Mouse (Mus musculus) stomach, postnatal 0 days (tissue): ENCODE results near the gene Padi1. TPM values are rescaled to one million over a fixed set of nuclear protein-coding genes. Genes with fewer than 3 reads are reported as not detected.
A peak's percentile ranks its signal among the peaks of the same experiment; 100 is the strongest.

Source experiments
- ATAC-seq: fragments of 200-750 bp; cut with Nextera tagmentation; 2 replicates; pipeline ENCODE4 v1.8.0; 2017; ENCODE audit not compliant: low FRiP score, low TSS enrichment
- DNase-seq: peaks from one replicate; pipeline ENCODE4 v3.0.0-alpha.2; 2016; ENCODE audit warnings: low spot score
- H3K27ac ChIP-seq: fragments of 300-500 bp; sonication (generic); replicated peaks from 2 replicates; pipeline ENCODE4 v1.5.1; 2014; ENCODE audit warnings: mild to moderate bottlenecking, control low read depth
- H3K27me3 ChIP-seq: fragments of 300-500 bp; sonication (generic); 2 replicates; pipeline ENCODE4 v1.6.1; 2014; ENCODE audit warnings: low read length; ENCODE audit not compliant: control insufficient read depth, insufficient read depth
- H3K36me3 ChIP-seq: fragments of 300-500 bp; sonication (generic); 2 replicates; pipeline ENCODE4 v1.6.1; 2014; ENCODE audit warnings: low read length, mixed read lengths; ENCODE audit not compliant: control insufficient read depth, insufficient read depth
- H3K4me1 ChIP-seq: fragments of 300-500 bp; sonication (generic); replicated peaks from 2 replicates; pipeline ENCODE4 v1.6.1; 2014; ENCODE audit warnings: antibody characterized with exemption; ENCODE audit not compliant: control insufficient read depth, insufficient read depth
- H3K4me2 ChIP-seq: fragments of 300-500 bp; sonication (generic); replicated peaks from 2 replicates; pipeline ENCODE4 v1.6.1; 2014; ENCODE audit warnings: low read depth, mild to moderate bottlenecking, control low read depth, moderate library complexity
- H3K4me3 ChIP-seq: fragments of 300-500 bp; sonication (generic); 2 replicates; pipeline ENCODE4 v1.5.1; 2014; ENCODE audit warnings: low read depth, low read length, control low read depth
- H3K9ac ChIP-seq: fragments of 300-500 bp; sonication (generic); 2 replicates; pipeline ENCODE4 v1.6.1; 2014; ENCODE audit warnings: mild to moderate bottlenecking, low read length, control low read depth, mixed read lengths
- H3K9me3 ChIP-seq: fragments of 300-500 bp; sonication (generic); 2 replicates; pipeline ENCODE4 v1.6.1; 2016; ENCODE audit warnings: low read length; ENCODE audit not compliant: control insufficient read depth
- CTCF ChIP-seq: IDR thresholded peaks from 2 replicates; pipeline ENCODE4 v1.5.1; 2016; ENCODE audit warnings: antibody characterized with exemption, low read depth, mild to moderate bottlenecking, moderate library complexity
- EP300 ChIP-seq: optimal IDR thresholded peaks from 2 replicates; pipeline ENCODE3; 2016; ENCODE audit warnings: antibody characterized with exemption
- WGBS: fragments of 180-500 bp; shearing (Covaris S2); extraction: QIAGEN DNeasy Blood & Tissue Kit; methylation state at CpG from one replicate; pipeline ENCODE4 v1.1.7; 2014; 5-methylcytosine and 5-hydroxymethylcytosine counted together
- polyA plus RNA-seq: library from polyadenylated mRNA; unstranded; fragments of >200 nt; fragmentation: Nextera tagmentation; extraction: Ambion mirVana; gene quantifications from 2 replicates; pipeline ENCODE4 v1.2.1, GENCODE M21; 2015

The Padi1 gene
- polyA plus RNA-seq, 1 experiment from 2014 or later = 1.3 TPM

DNA sequence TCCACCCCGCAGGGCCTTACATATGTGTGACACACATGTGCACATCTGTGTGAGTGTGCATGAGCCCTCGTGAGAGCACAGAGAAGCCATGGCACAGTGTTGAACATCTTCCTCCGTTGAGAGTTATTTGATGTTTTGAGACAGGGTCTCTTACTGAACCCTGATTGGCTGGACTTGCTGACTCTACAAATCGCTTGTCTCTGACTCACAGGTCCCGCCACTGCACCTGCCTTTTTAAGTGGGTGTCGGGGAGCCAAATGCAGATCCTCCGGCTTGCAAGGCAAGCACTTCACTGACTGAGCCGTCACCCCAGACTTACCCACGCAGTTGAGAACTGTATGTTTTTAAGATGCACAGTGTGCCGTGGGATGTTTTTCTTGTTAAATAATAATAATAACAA is 69.7 kb downstream of the Padi1 start:
- 74% methylated on average over 10 of the region's 10 CpGs for WGBS
- Histone ChIP-seq H3K4me2 (no peak overlapping the region), H3K27ac (no peak overlapping the region), H3K36me3 (no peaks in the 10 kb centered on the region), H3K4me1 (no peaks in the 10 kb centered on the region), H3K27me3 (no peaks in the 10 kb centered on the region), H3K4me3 (no peak overlapping the region), H3K9ac (no peak overlapping the region), H3K9me3 (no peaks in the 10 kb centered on the region)
- TF ChIP-seq EP300 = no peak
- no peak for TF ChIP-seq CTCF
- DNase-seq (no peak), ATAC-seq (no peak)

DNA sequence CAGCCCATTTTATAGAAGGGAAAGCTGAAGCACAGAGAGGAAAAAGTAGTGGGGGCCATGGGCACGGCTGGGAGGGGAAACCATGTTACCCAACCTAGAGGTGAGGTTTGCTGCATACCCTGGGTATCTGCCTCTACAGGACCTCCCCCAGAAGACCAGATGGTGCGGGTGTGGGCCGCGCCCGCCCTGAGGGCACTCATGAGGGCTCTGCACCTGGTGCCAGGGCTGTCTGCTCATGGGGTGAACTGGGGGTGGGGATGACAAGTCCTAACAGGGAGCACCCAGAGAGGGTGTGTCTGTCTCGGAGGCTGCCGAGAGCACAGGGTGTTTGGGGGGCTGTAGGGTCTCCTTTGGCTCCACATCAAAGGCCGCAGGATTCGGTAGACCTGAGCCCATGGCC is 70.7 kb downstream of the Padi1 start:
- no peak overlapping the region for H3K4me2 ChIP-seq
- 67% methylated on average over 9 of the region's 9 CpGs for WGBS
- ATAC-seq (no peak; the same call in 1 of the 2 replicates), DNase-seq (no peak)
- no peaks in the 10 kb centered on the region for H3K9me3 ChIP-seq
- no peaks in the 10 kb centered on the region for H3K36me3 ChIP-seq
- H3K4me3 ChIP-seq = no peak overlapping the region
- TF ChIP-seq CTCF = no peak
- TF ChIP-seq EP300 = no peak
- H3K4me1 ChIP-seq = no peaks in the 10 kb centered on the region
- no peak overlapping the region for H3K27ac ChIP-seq
- H3K9ac ChIP-seq = no peak overlapping the region
- H3K27me3 ChIP-seq = no peaks in the 10 kb centered on the region

DNA sequence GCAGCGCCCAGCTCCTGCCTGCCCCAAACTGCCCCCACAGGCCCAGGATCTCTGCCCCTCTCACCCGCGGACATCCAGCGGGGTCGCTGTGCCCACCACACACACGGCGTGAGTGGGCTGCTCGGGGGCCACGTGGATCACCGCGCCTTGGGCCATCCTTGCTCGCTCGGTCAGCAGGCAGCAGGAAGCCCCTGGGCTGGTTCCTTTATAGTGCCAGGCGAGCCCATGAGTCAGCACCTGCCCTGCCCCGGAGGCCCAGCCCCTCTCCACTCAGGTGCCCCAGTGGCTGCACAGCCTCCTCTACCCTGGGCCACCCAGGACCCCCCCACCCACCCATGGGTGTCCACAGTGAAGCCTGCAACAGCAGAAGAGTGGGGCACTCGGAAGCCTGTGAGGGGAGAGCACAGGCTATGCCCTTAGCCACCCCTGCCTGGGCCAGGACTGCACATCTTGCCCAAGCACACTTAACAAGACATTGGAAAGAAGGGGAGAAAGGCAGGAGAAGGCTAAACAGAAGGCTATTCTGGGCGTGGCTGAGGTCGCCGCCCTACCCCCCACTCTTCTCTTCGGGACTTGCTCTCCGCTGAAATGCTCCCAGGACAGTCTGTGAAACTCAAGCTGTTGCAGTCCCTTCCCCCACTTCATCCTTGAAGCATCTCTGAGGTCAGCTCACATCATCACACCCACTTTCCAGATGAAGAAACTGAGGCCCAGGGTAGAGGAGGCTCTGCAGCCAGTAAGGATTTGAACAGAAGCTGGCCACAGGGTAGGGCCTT is 71.4 kb downstream of the Padi1 start, which contains the start of gene Padi4:
TSS of gene Padi4 (minus strand) at position 212 of the 776 bp plus-strand sequence.
- Histone ChIP-seq H3K4me3 (no peak within 1 kb of the TSS), H3K9me3 (no peaks in the 10 kb centered on the region), H3K4me2 (no peak within 1 kb of the TSS), H3K27ac (no peak within 1 kb of the TSS), H3K36me3 (no peaks in the 10 kb centered on the region), H3K4me1 (no peaks in the 10 kb centered on the region), H3K27me3 (no peaks in the 10 kb centered on the region), H3K9ac (no peak within 1 kb of the TSS)
- ATAC-seq (peak; percentile 25; the same call in 1 of the 2 replicates), DNase-seq (no peak)
- WGBS = 70% methylated on average over 21 of the region's 21 CpGs
- no peak for TF ChIP-seq CTCF
- no peak for TF ChIP-seq EP300

DNA sequence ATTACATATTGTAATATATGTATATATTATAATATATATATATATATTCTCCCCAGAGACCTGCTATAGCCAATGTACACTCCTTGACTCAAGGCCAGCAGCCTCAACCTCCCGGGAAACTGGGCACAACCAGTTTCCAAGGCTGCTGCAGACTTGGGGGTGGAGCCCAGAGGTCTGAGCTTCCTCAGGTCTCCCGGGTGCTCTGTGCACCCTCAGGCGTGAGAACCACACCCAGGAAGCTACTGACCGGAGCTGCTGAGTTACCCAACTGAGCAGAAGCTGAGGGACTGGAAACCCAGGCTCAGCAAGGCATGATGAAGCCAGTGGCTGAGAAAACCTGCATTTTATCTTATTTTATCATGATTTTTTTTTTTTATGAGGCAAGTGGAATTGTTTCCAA is 74.5 kb downstream of the Padi1 start:
- DNase-seq = peak; percentile 43
- H3K4me1 ChIP-seq = no peaks in the 10 kb centered on the region
- no peak overlapping the region for H3K27ac ChIP-seq
- H3K36me3 ChIP-seq = no peaks in the 10 kb centered on the region
- H3K4me3 ChIP-seq = no peak overlapping the region
- no peak overlapping the region for H3K4me2 ChIP-seq
- ATAC-seq = peak; percentile 54; the same call in 1 of the 2 replicates
- WGBS = 31% methylated on average over 4 of the region's 4 CpGs
- TF ChIP-seq CTCF = no peak
- TF ChIP-seq EP300 = no peak
- no peaks in the 10 kb centered on the region for H3K9me3 ChIP-seq
- no peak overlapping the region for H3K9ac ChIP-seq
- H3K27me3 ChIP-seq = no peaks in the 10 kb centered on the region

DNA sequence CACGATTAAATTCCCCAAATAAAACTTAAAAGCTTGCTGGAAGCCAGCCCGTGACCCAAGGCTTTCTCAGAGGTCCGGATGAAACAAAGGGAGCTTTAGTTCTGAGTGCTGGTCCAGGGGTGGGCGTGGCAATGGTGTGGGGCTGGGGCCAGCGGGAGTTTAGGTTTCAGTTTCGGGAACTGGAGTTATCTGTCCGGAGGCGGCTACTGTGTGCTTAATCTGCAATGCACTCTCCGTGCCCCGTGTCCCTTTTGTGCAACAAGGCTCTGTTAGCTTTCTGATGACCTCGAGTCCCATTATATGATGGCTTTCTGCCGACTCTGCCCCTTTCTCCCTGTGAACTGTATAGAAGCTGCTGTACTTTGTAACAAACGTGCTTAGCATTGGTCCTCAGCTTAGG is 75.1 kb downstream of the Padi1 start:
- Histone ChIP-seq H3K36me3 (no peaks in the 10 kb centered on the region), H3K4me3 (peak overlapping the region; percentile 33), H3K9me3 (no peaks in the 10 kb centered on the region), H3K9ac (peak overlapping the region; percentile 50), H3K27me3 (no peaks in the 10 kb centered on the region), H3K4me2 (peak overlapping the region; percentile 51), H3K4me1 (no peaks in the 10 kb centered on the region), H3K27ac (no peak overlapping the region)
- DNase-seq (peak; percentile 72), ATAC-seq (peak; percentile 35; the same call in 1 of the 2 replicates)
- TF ChIP-seq EP300 = no peak
- TF ChIP-seq CTCF = no peak
- WGBS = 4% methylated on average over 13 of the region's 13 CpGs

DNA sequence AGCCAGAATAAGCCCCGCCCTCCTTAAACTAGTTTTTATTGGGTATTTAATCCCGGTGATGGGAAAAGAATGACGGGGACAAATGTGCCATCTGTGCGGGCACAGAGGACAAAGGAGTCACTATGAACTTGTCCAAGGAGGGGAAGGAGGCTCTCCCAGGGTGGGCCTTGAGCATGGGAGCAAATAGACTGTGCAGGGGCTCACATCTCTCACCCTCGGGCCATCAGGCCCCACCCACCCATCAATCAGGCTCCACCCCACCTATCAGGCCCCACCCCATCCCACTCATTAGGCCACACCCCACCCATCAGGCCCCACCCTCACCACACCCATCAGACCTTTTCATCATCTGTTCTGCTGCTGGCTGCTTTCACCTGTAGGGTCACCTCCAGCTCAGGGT is 76.6 kb downstream of the Padi1 start:
- Histone ChIP-seq H3K27ac (no peak overlapping the region), H3K9me3 (no peaks in the 10 kb centered on the region), H3K4me1 (no peaks in the 10 kb centered on the region), H3K4me2 (no peak overlapping the region), H3K27me3 (no peaks in the 10 kb centered on the region), H3K36me3 (no peaks in the 10 kb centered on the region), H3K9ac (no peak overlapping the region), H3K4me3 (no peak overlapping the region)
- WGBS = 76% methylated on average over 5 of the region's 5 CpGs
- ATAC-seq (no peak), DNase-seq (no peak)
- TF ChIP-seq CTCF = no peak
- TF ChIP-seq EP300 = no peak
